Mouse (Mus musculus): ENCODE results near the gene Slc52a3. TPM values are rescaled to one million over a fixed set of nuclear protein-coding genes. Genes with fewer than 3 reads are reported as not detected.

Slc52a3 gene
- polyA plus RNA-seq, 1 experiment from 2014 or later = 0.64 TPM

DNA sequence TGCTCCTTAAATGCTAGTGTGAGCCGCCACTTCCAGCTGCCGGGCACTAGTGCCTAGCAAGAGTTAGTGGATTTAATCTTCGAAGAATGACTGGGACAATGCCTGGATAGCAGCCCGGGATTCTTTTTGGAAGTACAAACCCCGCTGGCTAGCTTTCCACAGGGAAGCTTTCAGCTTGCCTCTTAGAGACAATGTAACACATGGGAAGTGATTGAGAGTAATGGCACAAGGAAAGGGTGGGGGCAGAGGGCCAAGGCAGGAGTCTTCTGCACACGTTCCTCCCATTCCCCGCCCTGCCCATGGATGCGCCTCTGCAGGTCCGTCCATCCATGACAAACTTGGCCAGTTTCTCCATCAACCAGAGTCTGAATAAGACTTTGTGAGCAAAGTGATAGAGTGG, 20.4 kb downstream of the Slc52a3 start:
- Histone ChIP-seq H3K27me3 (ENCODE audit: control insufficient read depth, insufficient read depth, low read length) (no peaks in the 10 kb centered on the region), H3K4me3 (ENCODE audit: low read depth, low read length) (no peak overlapping the region), H3K4me1 (ENCODE audit: control insufficient read depth, insufficient read depth, low read length) (no peaks in the 10 kb centered on the region; the same call in 1 of the 2 replicates), H3K9ac (ENCODE audit: low read length) (no peak overlapping the region), H3K4me2 (no peak overlapping the region), H3K27ac (ENCODE audit: low read depth, low read length) (no peak overlapping the region), H3K9me3 (ENCODE audit: control insufficient read depth, low read length) (no peaks in the 10 kb centered on the region), H3K36me3 (ENCODE audit: control insufficient read depth, insufficient read depth, low read length) (no peaks in the 10 kb centered on the region)
- DNase-seq (ENCODE audit: low spot score, missing footprints) (no peak), ATAC-seq (ENCODE audit: low FRiP score) (no peak)
- WGBS = 52% methylated on average over 9 of the region's 9 CpGs

DNA sequence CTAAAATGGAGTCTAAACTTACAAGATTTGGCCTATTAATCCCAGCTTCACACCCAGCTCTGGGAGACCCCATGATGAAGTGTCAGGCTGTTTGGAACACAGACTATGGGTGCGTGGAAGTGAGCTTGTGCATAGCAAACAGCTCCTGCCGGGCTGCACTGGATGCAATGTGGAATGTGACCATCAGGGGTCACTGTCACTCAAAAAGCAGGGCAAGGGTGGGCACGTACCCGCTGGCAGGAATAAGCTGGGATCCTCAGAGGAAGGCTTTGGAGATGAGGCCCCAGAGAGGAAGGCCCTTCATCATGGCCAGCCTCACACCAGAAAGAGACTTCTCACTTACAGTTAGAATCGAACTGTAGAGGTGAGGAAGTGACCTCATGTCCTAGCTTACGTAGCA, 23.9 kb downstream of the Slc52a3 start:
- H3K4me2 ChIP-seq = no peak overlapping the region
- no peak overlapping the region for H3K4me3 ChIP-seq (ENCODE audit: low read depth, low read length)
- H3K9me3 ChIP-seq (ENCODE audit: control insufficient read depth, low read length) = no peaks in the 10 kb centered on the region
- 0 out of 2 replicates have a peak, but pooled peaks cover 6% of the 10 kb centered on the region for H3K4me1 ChIP-seq (ENCODE audit: control insufficient read depth, insufficient read depth, low read length)
- DNase-seq (ENCODE audit: low spot score, missing footprints) (peak; percentile 93), ATAC-seq (ENCODE audit: low FRiP score) (peak; percentile 53)
- H3K9ac ChIP-seq (ENCODE audit: low read length) = no peak overlapping the region
- H3K27ac ChIP-seq (ENCODE audit: low read depth, low read length) = no peak overlapping the region
- H3K36me3 ChIP-seq (ENCODE audit: control insufficient read depth, insufficient read depth, low read length) = no peaks in the 10 kb centered on the region
- H3K27me3 ChIP-seq (ENCODE audit: control insufficient read depth, insufficient read depth, low read length) = no peaks in the 10 kb centered on the region
- WGBS = 31% methylated on average over 6 of the region's 6 CpGs

DNA sequence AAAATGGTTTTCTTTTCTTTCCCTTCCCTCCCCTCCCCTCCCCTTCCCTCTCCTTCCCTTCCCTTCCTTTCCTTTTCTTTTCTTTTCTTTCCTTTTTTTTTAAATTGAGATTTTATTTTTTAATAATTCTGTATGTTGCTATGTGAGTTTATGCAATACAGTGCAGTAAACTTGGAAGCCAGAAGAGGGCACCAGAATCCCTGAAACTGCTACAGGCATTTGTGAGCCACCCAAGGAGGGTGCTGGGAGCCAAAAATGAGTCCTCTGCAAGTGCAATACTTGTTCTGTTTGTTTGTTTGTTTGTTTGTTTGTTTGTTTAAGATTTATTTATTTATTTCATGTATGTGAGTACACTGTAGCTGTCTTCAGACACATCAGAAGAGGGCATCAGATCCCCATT, 25.7 kb downstream of the Slc52a3 start:
- Histone ChIP-seq H3K9me3 (ENCODE audit: control insufficient read depth, low read length) (no peaks in the 10 kb centered on the region), H3K9ac (ENCODE audit: low read length) (no peak overlapping the region), H3K27ac (ENCODE audit: low read depth, low read length) (no peak overlapping the region), H3K36me3 (ENCODE audit: control insufficient read depth, insufficient read depth, low read length) (no peaks in the 10 kb centered on the region), H3K4me2 (no peak overlapping the region), H3K4me3 (ENCODE audit: low read depth, low read length) (no peak overlapping the region), H3K4me1 (ENCODE audit: control insufficient read depth, insufficient read depth, low read length) (0 out of 2 replicates have a peak, but pooled peaks cover 6% of the 10 kb centered on the region), H3K27me3 (ENCODE audit: control insufficient read depth, insufficient read depth, low read length) (no peaks in the 10 kb centered on the region)
- DNase-seq (ENCODE audit: low spot score, missing footprints) = no peak
- ATAC-seq (ENCODE audit: low FRiP score) = no peak

DNA sequence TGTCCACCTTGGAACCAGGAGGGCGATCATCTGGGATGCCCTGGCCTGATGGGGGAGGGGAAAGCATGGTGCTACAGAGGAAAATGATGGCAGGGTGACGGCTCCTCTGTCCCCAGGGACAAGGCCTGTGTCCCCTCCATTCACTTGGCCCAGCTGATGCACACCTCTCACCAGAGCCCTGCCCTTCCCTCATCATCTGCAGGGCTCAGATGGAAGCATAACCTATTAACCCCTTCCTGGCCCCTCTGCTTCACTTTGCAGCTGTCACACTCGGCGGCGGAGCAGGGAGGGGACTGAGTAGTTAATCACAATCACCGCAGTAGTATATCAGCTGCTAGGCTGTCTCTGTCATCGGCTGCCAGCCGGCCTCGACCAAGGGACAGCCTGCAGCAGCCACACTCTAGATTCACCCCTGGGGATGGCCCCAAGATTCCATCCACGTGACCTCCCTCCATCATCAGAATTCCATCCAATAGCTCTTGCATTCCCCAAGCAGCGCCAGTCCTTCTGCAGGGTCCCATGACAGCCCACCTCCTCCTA, 28.6 kb downstream of the Slc52a3 start:
- H3K27ac ChIP-seq (ENCODE audit: low read depth, low read length) = no peak overlapping the region
- H3K9ac ChIP-seq (ENCODE audit: low read length) = no peak overlapping the region
- H3K9me3 ChIP-seq (ENCODE audit: control insufficient read depth, low read length) = no peaks in the 10 kb centered on the region
- peak; percentile 45; the same call in 1 of the 2 replicates for ATAC-seq (ENCODE audit: low FRiP score)
- 62% methylated on average over 11 of the region's 11 CpGs for WGBS
- H3K4me3 ChIP-seq (ENCODE audit: low read depth, low read length) = no peak overlapping the region
- H3K4me2 ChIP-seq = no peak overlapping the region
- no peak for DNase-seq (ENCODE audit: low spot score, missing footprints)
- no peaks in the 10 kb centered on the region for H3K36me3 ChIP-seq (ENCODE audit: control insufficient read depth, insufficient read depth, low read length)
- peaks cover 2% of the 10 kb centered on the region; the same call in 1 of the 2 replicates for H3K27me3 ChIP-seq (ENCODE audit: control insufficient read depth, insufficient read depth, low read length)
- 0 out of 2 replicates have a peak, but pooled peaks cover 6% of the 10 kb centered on the region for H3K4me1 ChIP-seq (ENCODE audit: control insufficient read depth, insufficient read depth, low read length)

DNA sequence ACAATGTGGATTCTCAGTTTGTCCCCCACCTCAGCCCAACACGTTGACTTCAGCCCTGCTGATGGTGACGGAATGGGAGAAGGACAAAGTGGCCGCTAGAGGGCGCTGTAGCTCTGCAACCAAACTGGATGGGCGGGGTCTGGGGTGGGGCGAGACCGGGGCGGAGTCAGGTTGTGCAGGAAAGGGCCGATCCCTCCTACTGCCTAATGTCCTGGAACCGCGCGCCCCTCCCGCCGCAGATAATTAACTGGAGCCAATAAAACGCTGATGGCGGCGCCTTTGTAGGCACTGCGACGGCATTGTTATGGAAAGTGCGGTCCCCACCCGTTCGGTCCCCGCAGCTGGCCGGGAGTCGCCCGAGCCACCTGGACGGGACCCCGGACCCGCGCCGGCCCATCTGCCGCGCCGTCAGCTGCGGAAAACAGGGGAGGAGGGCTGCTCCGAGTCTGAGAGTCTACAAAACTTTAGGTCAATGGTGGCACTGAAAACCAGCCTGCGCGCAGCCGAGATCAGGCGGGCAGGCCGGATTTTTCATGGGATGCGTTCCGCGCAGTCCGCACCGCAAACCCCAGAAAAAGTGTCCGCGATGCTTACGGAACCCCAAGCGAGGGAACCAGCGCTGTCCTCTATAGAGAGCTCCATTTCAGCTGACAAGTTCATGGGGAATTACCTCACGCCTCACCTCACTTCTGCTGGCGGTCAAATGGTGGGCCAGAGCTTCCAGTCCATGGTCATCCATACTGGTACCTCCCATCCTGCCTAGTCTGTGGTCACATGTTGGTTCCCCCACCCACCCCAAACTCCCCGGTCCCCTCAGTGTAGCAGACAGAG, 33.2 kb downstream of the Slc52a3 start:
- H3K27me3 ChIP-seq (ENCODE audit: control insufficient read depth, insufficient read depth, low read length) = peaks cover 7% of the 10 kb centered on the region
- WGBS = under 1% methylated on average over 54 of the region's 54 CpGs

DNA sequence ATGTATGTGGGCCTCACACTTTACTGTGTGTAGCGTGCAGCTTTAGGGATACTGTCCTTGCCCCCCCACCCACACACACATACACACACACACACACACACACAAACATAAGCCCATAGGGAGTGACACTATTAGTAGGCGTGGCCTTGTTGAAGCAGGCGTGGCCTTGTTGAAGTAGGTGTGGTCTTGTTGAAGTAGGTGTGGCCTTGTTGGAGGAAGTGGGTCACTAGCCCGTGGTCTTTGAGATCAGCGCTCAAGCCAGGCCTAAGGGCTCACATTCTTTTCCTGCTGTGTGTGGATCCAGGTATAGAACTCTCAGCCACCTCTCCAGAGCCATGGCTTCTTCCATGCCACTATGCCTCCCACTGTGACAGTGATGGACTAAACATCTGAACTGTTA, 34.7 kb downstream of the Slc52a3 start:
- Histone ChIP-seq H3K4me2 (no peak overlapping the region), H3K36me3 (ENCODE audit: control insufficient read depth, insufficient read depth, low read length) (no peaks in the 10 kb centered on the region), H3K9ac (ENCODE audit: low read length) (no peak overlapping the region), H3K4me1 (ENCODE audit: control insufficient read depth, insufficient read depth, low read length) (no peaks in the 10 kb centered on the region), H3K27me3 (ENCODE audit: control insufficient read depth, insufficient read depth, low read length) (peaks cover 7% of the 10 kb centered on the region), H3K27ac (ENCODE audit: low read depth, low read length) (no peak overlapping the region), H3K9me3 (ENCODE audit: control insufficient read depth, low read length) (no peaks in the 10 kb centered on the region), H3K4me3 (ENCODE audit: low read depth, low read length) (no peak overlapping the region)
- 82% methylated on average over 5 of the region's 5 CpGs for WGBS
- no peak for DNase-seq (ENCODE audit: low spot score, missing footprints)
- no peak for ATAC-seq (ENCODE audit: low FRiP score)

More for the DNA sequence above, 33.2 kb downstream of the Slc52a3 start:
- peak overlapping the region; percentile 67 for H3K27ac ChIP-seq (ENCODE audit: low read depth, low read length)
- no peaks in the 10 kb centered on the region for H3K36me3 ChIP-seq (ENCODE audit: control insufficient read depth, insufficient read depth, low read length)
- H3K4me1 ChIP-seq (ENCODE audit: control insufficient read depth, insufficient read depth, low read length) = 0 out of 2 replicates have a peak, but pooled peaks cover 5% of the 10 kb centered on the region
- H3K4me2 ChIP-seq = peak overlapping the region; percentile 83
- H3K9me3 ChIP-seq (ENCODE audit: control insufficient read depth, low read length) = no peaks in the 10 kb centered on the region
- peak overlapping the region; percentile 50 for H3K4me3 ChIP-seq (ENCODE audit: low read depth, low read length)
- ATAC-seq (ENCODE audit: low FRiP score) = peak; percentile 94
- peak; percentile 100 for DNase-seq (ENCODE audit: low spot score, missing footprints)
- H3K9ac ChIP-seq (ENCODE audit: low read length) = peak overlapping the region; percentile 63

DNA sequence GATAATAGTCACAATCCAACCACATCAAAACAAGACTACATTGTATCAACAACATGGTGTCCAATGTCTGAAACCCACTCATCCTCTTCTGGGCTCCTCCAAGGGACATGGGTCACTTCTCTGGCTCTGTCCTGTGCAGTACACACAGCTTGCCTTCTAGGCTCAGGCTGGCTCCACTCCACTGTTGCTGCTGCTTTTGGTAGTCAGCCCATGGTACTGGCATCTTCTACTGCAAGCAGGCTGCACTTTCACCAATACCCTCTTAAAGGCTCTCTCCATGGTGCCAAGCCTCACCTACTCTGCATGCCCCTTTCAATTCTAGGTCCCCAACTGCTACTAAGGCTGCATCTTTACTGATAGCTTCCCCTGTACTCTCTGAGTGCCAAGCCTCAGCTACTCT, 43.8 kb downstream of the Slc52a3 start:
- DNase-seq (ENCODE audit: low spot score, missing footprints) (peak; percentile 57), ATAC-seq (ENCODE audit: low FRiP score) (no peak)
- Histone ChIP-seq H3K27ac (ENCODE audit: low read depth, low read length) (no peak overlapping the region), H3K4me1 (ENCODE audit: control insufficient read depth, insufficient read depth, low read length) (no peaks in the 10 kb centered on the region), H3K36me3 (ENCODE audit: control insufficient read depth, insufficient read depth, low read length) (no peaks in the 10 kb centered on the region), H3K9ac (ENCODE audit: low read length) (no peak overlapping the region), H3K4me2 (no peak overlapping the region), H3K27me3 (ENCODE audit: control insufficient read depth, insufficient read depth, low read length) (no peaks in the 10 kb centered on the region), H3K4me3 (ENCODE audit: low read depth, low read length) (no peak overlapping the region), H3K9me3 (ENCODE audit: control insufficient read depth, low read length) (no peaks in the 10 kb centered on the region)

DNA sequence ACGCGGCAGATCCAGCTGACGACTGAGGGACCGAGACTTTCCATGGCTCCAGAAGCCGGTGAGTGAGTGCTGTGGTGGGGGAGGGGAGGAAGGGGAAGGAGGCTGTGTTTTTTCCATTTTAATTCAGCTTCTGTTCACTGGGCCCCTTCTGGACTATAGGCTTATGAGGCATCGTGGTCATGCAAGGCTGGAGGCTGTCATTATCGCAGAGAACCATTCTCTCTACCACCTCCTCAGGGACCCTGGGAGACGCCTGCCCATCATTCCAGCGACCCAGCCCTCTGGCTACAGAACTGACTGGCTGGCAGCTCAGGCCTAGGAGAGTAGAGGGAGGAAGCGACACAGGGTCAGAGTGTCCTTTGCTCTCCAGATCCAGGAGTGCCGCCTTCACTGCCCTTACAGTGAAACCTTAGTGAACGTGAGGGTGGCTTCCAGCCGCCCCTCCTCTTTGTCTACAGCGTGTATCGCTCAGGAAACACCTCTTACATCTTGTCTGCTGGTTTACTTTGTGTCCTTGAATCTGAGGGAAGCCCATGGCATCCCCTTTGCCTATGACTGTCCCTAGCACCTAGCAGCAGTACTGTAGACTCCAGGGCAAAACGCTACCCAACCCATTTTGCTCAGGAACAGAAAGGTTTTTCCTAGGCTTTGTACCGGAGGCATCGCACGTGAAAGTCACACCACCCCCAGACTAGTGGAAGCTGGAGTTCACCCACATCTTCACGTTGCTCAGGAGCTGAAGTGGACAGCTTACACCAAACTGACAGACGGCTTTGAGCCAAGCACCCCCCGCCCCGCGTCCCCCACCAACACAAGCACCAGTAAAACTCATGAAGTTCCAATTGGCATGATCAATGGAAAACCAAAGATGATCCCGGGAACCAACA, 51.0 kb downstream of the Slc52a3 start:
- H3K27ac ChIP-seq (ENCODE audit: low read depth, low read length) = peak overlapping the region; percentile 78
- H3K9me3 ChIP-seq (ENCODE audit: control insufficient read depth, low read length) = no peaks in the 10 kb centered on the region
- H3K4me1 ChIP-seq (ENCODE audit: control insufficient read depth, insufficient read depth, low read length) = peaks cover 37% of the 10 kb centered on the region
- peak overlapping the region; percentile 93; the same call in 1 of the 2 replicates for H3K4me2 ChIP-seq
- peaks cover 18% of the 10 kb centered on the region for H3K27me3 ChIP-seq (ENCODE audit: control insufficient read depth, insufficient read depth, low read length)
- DNase-seq (ENCODE audit: low spot score, missing footprints) (peak; percentile 95), ATAC-seq (ENCODE audit: low FRiP score) (peak; percentile 63)
- peak overlapping the region; percentile 79; the same call in 1 of the 2 replicates for H3K9ac ChIP-seq (ENCODE audit: low read length)
- WGBS = 2% methylated on average over 25 of the region's 25 CpGs
- no peaks in the 10 kb centered on the region for H3K36me3 ChIP-seq (ENCODE audit: control insufficient read depth, insufficient read depth, low read length)
- H3K4me3 ChIP-seq (ENCODE audit: low read depth, low read length) = no peak overlapping the region

Data from midbrain, embryonic 11.5 days (tissue).